Mouse (Mus musculus) heart, embryonic 12.5 days (tissue): ENCODE measurements around the gene Ankrd7. TPM values are rescaled to one million over a fixed set of nuclear protein-coding genes. Genes with fewer than 3 reads are reported as not detected.

Experiments used
- ATAC-seq: fragments of 200-750 bp; cut with Nextera tagmentation; 2 replicates; pipeline ENCODE4 v1.8.0; 2017; ENCODE audit warnings: moderate TSS enrichment, moderate library complexity; ENCODE audit not compliant: insufficient number of reproducible peaks, low FRiP score
- H3K27ac ChIP-seq: fragments of 300-500 bp; sonication (generic); 2 replicates; pipeline ENCODE4 v1.5.1; 2016; ENCODE audit warnings: mild to moderate bottlenecking, moderate library complexity; ENCODE audit not compliant: poor library complexity, severe bottlenecking
- H3K27me3 ChIP-seq: fragments of 300-500 bp; sonication (generic); replicated peaks from 2 replicates; pipeline ENCODE4 v1.6.1; 2016; ENCODE audit warnings: mild to moderate bottlenecking, moderate library complexity
- H3K36me3 ChIP-seq: fragments of 300-500 bp; sonication (generic); 2 replicates; pipeline ENCODE4 v1.6.1; 2016; ENCODE audit warnings: mild to moderate bottlenecking, moderate library complexity
- H3K4me1 ChIP-seq: fragments of 300-500 bp; sonication (generic); replicated peaks from 2 replicates; pipeline ENCODE4 v1.6.1; 2016; ENCODE audit warnings: mild to moderate bottlenecking
- H3K4me2 ChIP-seq: fragments of 300-500 bp; sonication (generic); 2 replicates; pipeline ENCODE4 v1.6.1; 2016; ENCODE audit warnings: mild to moderate bottlenecking, moderate library complexity
- H3K4me3 ChIP-seq: fragments of 300-500 bp; sonication (generic); 2 replicates; pipeline ENCODE4 v1.5.1; 2016; ENCODE audit warnings: mild to moderate bottlenecking
- H3K9ac ChIP-seq: fragments of 300-500 bp; sonication (generic); 2 replicates; pipeline ENCODE4 v1.6.1; 2016; ENCODE audit warnings: mild to moderate bottlenecking, moderate library complexity
- H3K9me3 ChIP-seq: fragments of 300-500 bp; sonication (generic); replicated peaks from 2 replicates; pipeline ENCODE4 v1.6.1; 2016; ENCODE audit warnings: mild to moderate bottlenecking, moderate library complexity
- WGBS: fragments of 180-500 bp; shearing (Covaris S2); methylation state at CpG from one replicate; pipeline ENCODE4 v1.1.7; 2016; 5-methylcytosine and 5-hydroxymethylcytosine counted together
- polyA plus RNA-seq: library from polyadenylated mRNA; unstranded; fragments of >200 nt; fragmentation: Nextera tagmentation; extraction: Ambion mirVana; gene quantifications from 2 replicates; pipeline ENCODE4 v1.2.1, GENCODE M21; 2016

Ankrd7 gene
- polyA plus RNA-seq, 1 experiment from 2014 or later, result not detected

GRCm38 (mm10) chr6:18894142-18894541 is 28.0 kb downstream of the Ankrd7 start:
- no peak overlapping the region for H3K4me3 ChIP-seq
- peaks cover 5% of the 10 kb centered on the region; the same call in 1 of the 2 replicates for H3K9me3 ChIP-seq
- ATAC-seq, result no peak

GRCm38 (mm10) chr6:18907173-18907572 is 41.1 kb downstream of the Ankrd7 start:
- 82% methylated on average over 2 of the region's 2 CpGs for WGBS
- Histone ChIP-seq H3K9me3 (no peaks in the 10 kb centered on the region), H3K4me2 (no peak overlapping the region), H3K27ac (no peak overlapping the region), H3K9ac (no peak overlapping the region), H3K4me3 (no peak overlapping the region), H3K36me3 (no peaks in the 10 kb centered on the region), H3K27me3 (no peaks in the 10 kb centered on the region), H3K4me1 (no peaks in the 10 kb centered on the region)
- no peak for ATAC-seq

More at GRCm38 (mm10) chr6:18894142-18894541, 28.0 kb downstream of the Ankrd7 start:
- H3K4me1 ChIP-seq, result no peaks in the 10 kb centered on the region
- H3K36me3 ChIP-seq, result no peaks in the 10 kb centered on the region
- no peak overlapping the region for H3K9ac ChIP-seq
- H3K27ac ChIP-seq, result no peak overlapping the region
- H3K4me2 ChIP-seq, result no peak overlapping the region
- no peaks in the 10 kb centered on the region for H3K27me3 ChIP-seq

GRCm38 (mm10) chr6:18913179-18913578 is 47.1 kb downstream of the Ankrd7 start:
- no peaks in the 10 kb centered on the region for H3K9me3 ChIP-seq
- no peak overlapping the region for H3K9ac ChIP-seq
- H3K27me3 ChIP-seq, result no peaks in the 10 kb centered on the region
- no peak overlapping the region for H3K4me2 ChIP-seq
- no peak overlapping the region for H3K27ac ChIP-seq
- no peaks in the 10 kb centered on the region for H3K4me1 ChIP-seq
- WGBS, result 71% methylated on average over 4 of the region's 4 CpGs
- H3K4me3 ChIP-seq, result no peak overlapping the region
- ATAC-seq, result no peak
- no peaks in the 10 kb centered on the region for H3K36me3 ChIP-seq

- Histone ChIP-seq H3K36me3 (no peaks in the 10 kb centered on the region), H3K4me2 (no peak overlapping the region), H3K4me1 (no peaks in the 10 kb centered on the region), H3K4me3 (no peak overlapping the region), H3K9ac (no peak overlapping the region), H3K9me3 (no peaks in the 10 kb centered on the region), H3K27ac (no peak overlapping the region), H3K27me3 (no peaks in the 10 kb centered on the region)
- 78% methylated on average over 4 of the region's 4 CpGs for WGBS
- ATAC-seq, result no peak
Observed at GRCm38 (mm10) chr6:18916021-18916420, 49.9 kb downstream of the Ankrd7 start.

- Histone ChIP-seq H3K9me3 (no peaks in the 10 kb centered on the region), H3K4me2 (no peak overlapping the region), H3K9ac (no peak overlapping the region), H3K4me3 (no peak overlapping the region), H3K27me3 (no peaks in the 10 kb centered on the region), H3K36me3 (no peaks in the 10 kb centered on the region), H3K27ac (no peak overlapping the region), H3K4me1 (no peaks in the 10 kb centered on the region)
- no peak for ATAC-seq
- 80% methylated on average over 4 of the region's 4 CpGs for WGBS
Observed at GRCm38 (mm10) chr6:18916471-18916870, 50.4 kb downstream of the Ankrd7 start.

Other genes with a start within 250 kb of the Ankrd7 start
- gene Lsm8, start 17.7 kb upstream of the Ankrd7 start, polyA plus RNA-seq, result 138 and 144 TPM in 2 replicates